Mouse (Mus musculus) embryonic stem cell, embryonic (primary cell): ENCODE data around the gene Zbtb2.

Experiments
- CTCF ChIA-PET, 4 experiments: fragments of 300-600 bp in 2 of 4; fragments of 350-600 bp in 2 of 4; sonication (Branson Sonifier 250); formaldehyde crosslinking; loops; one replicate each; lab custom pipeline; 2022; ENCODE audit warnings: inconsistent platforms in 2 of 4; lab: Charles Lee
- POLR2A ChIA-PET, 4 experiments: fragments of 300-600 bp in 2 of 4; fragments of 350-600 bp in 2 of 4; sonication (Branson Sonifier 250); formaldehyde crosslinking; loops; one replicate each; lab custom pipeline; 2022; ENCODE audit warnings: antibody characterized with exemption in 4 of 4, inconsistent platforms in 1 of 4; lab: Charles Lee

Gene Zbtb2

GRCm38 (mm10) chr10:4370105-4370504, 17.8 kb downstream of the Zbtb2 start:
- ChIA-PET POLR2A (interaction anchor here (0.6 to 14.4 kb wide), 15 partner anchors 12 to 227 kb away, joined by 3 to 147 read pairs (median 4); partner anchors contain the start of gene Zbtb2 (in 2 of the 4)), CTCF (interaction anchor here in 2 of 4 experiments (0.6 to 1.4 kb wide), 8 partner anchors 10 to 397 kb away, joined by 3 to 8 read pairs (median 3); partner anchors contain the start of gene Mthfd1l (in 1 of the 2))

- ChIA-PET POLR2A (interaction anchor here in 3 of 4 experiments (0.5 to 7.6 kb wide), 14 partner anchors 8 to 676 kb away, joined by 3 to 36 read pairs (median 4); partner anchors contain the start of genes Akap12 (in 1 of the 3) and Zbtb2 (in 1 of the 3)), CTCF (interaction anchor here in 3 of 4 experiments (0.5 to 0.6 kb wide), 4 partner anchors 20 to 426 kb away, joined by 3 read pairs; no protein-coding TSS in a partner anchor)
These were observed 23.3 kb downstream of the Zbtb2 start for GRCm38 (mm10) chr10:4364618-4365017.

GRCm38 (mm10) chr10:4357435-4357834, 30.5 kb downstream of the Zbtb2 start:
- POLR2A ChIA-PET: interaction anchor here in 3 of 4 experiments (0.6 to 10.8 kb wide), 8 partner anchors 10 to 357 kb away, joined by 3 to 104 read pairs (median 8); partner anchors contain the start of gene Zbtb2 (in 1 of the 3)
- CTCF ChIA-PET: interaction anchor here in 1 of 4 experiments (1.1 kb wide), 1 partner anchor 362 kb away, joined by 3 read pairs; no protein-coding TSS in a partner anchor

GRCm38 (mm10) chr10:4356640-4357039, 31.3 kb downstream of the Zbtb2 start:
- POLR2A ChIA-PET: interaction anchor here in 1 of 4 experiments (1.8 to 10.8 kb wide), 3 partner anchors 9 to 24 kb away, joined by 7 to 104 read pairs (median 13); no protein-coding TSS in a partner anchor

GRCm38 (mm10) chr10:4355882-4356451, 31.9 kb downstream of the Zbtb2 start:
- CTCF ChIA-PET: interaction anchor here in 2 of 4 experiments (1.0 to 1.4 kb wide), 2 partner anchors 17 to 36 kb away, joined by 3 read pairs; no protein-coding TSS in a partner anchor
- POLR2A ChIA-PET: interaction anchor here in 3 of 4 experiments (0.6 to 10.8 kb wide), 4 partner anchors 16 to 67 kb away, joined by 3 to 104 read pairs (median 4); no protein-coding TSS in a partner anchor

More at GRCm38 (mm10) chr10:4356640-4357039, 31.3 kb downstream of the Zbtb2 start:
- CTCF ChIA-PET: interaction anchor here in 2 of 4 experiments (1.0 to 1.4 kb wide), 2 partner anchors 16 to 35 kb away, joined by 3 read pairs; no protein-coding TSS in a partner anchor

- POLR2A ChIA-PET: interaction anchor here in 3 of 4 experiments (0.6 to 10.8 kb wide), 23 partner anchors 8 to 111 kb away, joined by 3 to 104 read pairs (median 5); partner anchors contain the start of gene Akap12 (in 1 of the 3)
These were observed 33.3 kb downstream of the Zbtb2 start for GRCm38 (mm10) chr10:4354371-4355260.

GRCm38 (mm10) chr10:4347591-4347990, 40.3 kb downstream of the Zbtb2 start:
- ChIA-PET POLR2A (interaction anchor here in 3 of 4 experiments (0.6 to 3.0 kb wide), 30 partner anchors 8 to 474 kb away, joined by 3 to 24 read pairs (median 4); partner anchors contain the start of genes Akap12 (in 1 of the 3) and Mthfd1l (in 1 of the 3)), CTCF (interaction anchor here (0.6 to 2.3 kb wide), 13 partner anchors 10 to 341 kb away, joined by 3 to 11 read pairs (median 4); no protein-coding TSS in a partner anchor)

More at GRCm38 (mm10) chr10:4354371-4355260, 33.3 kb downstream of the Zbtb2 start:
- CTCF ChIA-PET: interaction anchor here in 3 of 4 experiments (0.5 to 1.7 kb wide), 6 partner anchors 16 to 128 kb away, joined by 3 to 7 read pairs (median 4); no protein-coding TSS in a partner anchor

- POLR2A ChIA-PET: interaction anchor here in 3 of 4 experiments (0.6 to 3.0 kb wide), 32 partner anchors 8 to 474 kb away, joined by 3 to 24 read pairs (median 4); partner anchors contain the start of gene Mthfd1l (in 1 of the 3)
- CTCF ChIA-PET: interaction anchor here (0.6 to 2.3 kb wide), 12 partner anchors 10 to 340 kb away, joined by 3 to 11 read pairs (median 4); no protein-coding TSS in a partner anchor
These were observed 40.8 kb downstream of the Zbtb2 start for GRCm38 (mm10) chr10:4347136-4347492.

- CTCF ChIA-PET: interaction anchor here in 2 of 4 experiments (0.6 to 2.3 kb wide), 11 partner anchors 10 to 305 kb away, joined by 3 to 8 read pairs (median 4); no protein-coding TSS in a partner anchor
- POLR2A ChIA-PET: interaction anchor here in 3 of 4 experiments (0.6 to 3.0 kb wide), 25 partner anchors 8 to 374 kb away, joined by 3 to 24 read pairs (median 4); partner anchors contain the start of gene Mthfd1l (in 1 of the 3)
These were observed 41.3 kb downstream of the Zbtb2 start for GRCm38 (mm10) chr10:4346489-4347135.

GRCm38 (mm10) chr10:4341430-4341829, 46.5 kb downstream of the Zbtb2 start:
- CTCF ChIA-PET: interaction anchor here (0.6 to 1.8 kb wide), 16 partner anchors 9 to 774 kb away, joined by 3 to 10 read pairs (median 4); no protein-coding TSS in a partner anchor
- POLR2A ChIA-PET: interaction anchor here in 3 of 4 experiments (0.5 to 6.5 kb wide), 30 partner anchors 9 to 140 kb away, joined by 3 to 39 read pairs (median 4); partner anchors contain the start of gene Akap12 (in 1 of the 3)

GRCm38 (mm10) chr10:4338863-4339461, 48.9 kb downstream of the Zbtb2 start:
- ChIA-PET CTCF (interaction anchor here in 2 of 4 experiments (0.6 to 0.7 kb wide), 3 partner anchors 9 to 220 kb away, joined by 3 to 5 read pairs (median 4); no protein-coding TSS in a partner anchor), POLR2A (interaction anchor here (0.6 to 6.5 kb wide), 44 partner anchors 8 to 417 kb away, joined by 3 to 39 read pairs (median 4); partner anchors contain the start of genes Armt1 (in 2 of the 4), Rmnd1 (in 2 of the 4) and Mthfd1l (in 1 of the 4))

GRCm38 (mm10) chr10:4334039-4334683, 53.7 kb downstream of the Zbtb2 start:
- POLR2A ChIA-PET: interaction anchor here (0.5 to 16.7 kb wide), 85 partner anchors 8 to 442 kb away, joined by 3 to 193 read pairs (median 5); partner anchors contain the start of genes Akap12 (in 3 of the 4), Armt1 (in 1 of the 4), Rmnd1 (in 1 of the 4) and Zbtb2 (in 1 of the 4)
- CTCF ChIA-PET: interaction anchor here in 2 of 4 experiments (0.6 to 1.2 kb wide), 4 partner anchors 21 to 292 kb away, joined by 3 to 4 read pairs (median 3); no protein-coding TSS in a partner anchor

GRCm38 (mm10) chr10:4333319-4333718, 54.6 kb downstream of the Zbtb2 start:
- ChIA-PET POLR2A (interaction anchor here (0.8 to 16.7 kb wide), 55 partner anchors 8 to 393 kb away, joined by 3 to 193 read pairs (median 7); partner anchors contain the start of gene Akap12 (in 2 of the 4)), CTCF (interaction anchor here in 1 of 4 experiments (0.8 to 1.2 kb wide), 3 partner anchors 20 to 291 kb away, joined by 3 to 4 read pairs (median 3); no protein-coding TSS in a partner anchor)

- CTCF ChIA-PET: interaction anchor here (0.5 to 1.3 kb wide), 7 partner anchors 12 to 294 kb away, joined by 3 to 5 read pairs (median 3); no protein-coding TSS in a partner anchor
These were observed 55.5 kb downstream of the Zbtb2 start for GRCm38 (mm10) chr10:4332228-4332979.

More at GRCm38 (mm10) chr10:4332228-4332979, 55.5 kb downstream of the Zbtb2 start:
- POLR2A ChIA-PET: interaction anchor here (0.6 to 16.7 kb wide), 43 partner anchors 8 to 392 kb away, joined by 3 to 193 read pairs (median 6); partner anchors contain the start of gene Akap12 (in 2 of the 4)
